ENCODE assay signal across 8 mouse cellular contexts in genomic region chr12:80434601-80434960, GRCm38 (mm10). TPM values are rescaled to one million over a fixed set of nuclear protein-coding genes. Genes with fewer than 3 reads are reported as not detected.
DNase-seq lines count a peak whose midpoint lies in the region; ATAC-seq and TF ChIP-seq lines count a peak whose summit lies in the region.

No protein-coding gene starts in this region.

- no peak for TF ChIP-seq POLR2A in brain, embryonic 14.5 days (IDR thresholded peaks at IDR 0.05; ENCODE audit: borderline replicate concordance, extremely low read depth, insufficient read depth, insufficient read length, poor library complexity, severe bottlenecking)

- H3K9me3 ChIP-seq in forebrain, embryonic 16.5 days (ENCODE audit: control insufficient read depth, low read length), result no peaks in the 10 kb centered on the region
- no peaks in the 10 kb centered on the region for H3K9me3 ChIP-seq in liver, embryonic 15.5 days (replicated peaks)

- H3K4me2 ChIP-seq in forebrain, embryonic 16.5 days (ENCODE audit: low read length), result peak overlapping the region; percentile 76
- H3K4me2 ChIP-seq in liver, embryonic 15.5 days, result peak overlapping the region; percentile 95

- H3K9ac ChIP-seq in forebrain, embryonic 16.5 days (replicated peaks; ENCODE audit: low read depth, low read length), result peak overlapping the region; percentile 85
- H3K9ac ChIP-seq in liver, embryonic 15.5 days, result peak overlapping the region; percentile 76

- H3K27me3 ChIP-seq in forebrain, embryonic 16.5 days (replicated peaks; ENCODE audit: control insufficient read depth, insufficient read depth, low read length), result no peaks in the 10 kb centered on the region
- no peaks in the 10 kb centered on the region; the same call in 1 of the 2 replicates for H3K27me3 ChIP-seq in liver, embryonic 15.5 days

- no peak for TF ChIP-seq CTCF in left cerebral cortex, adult 2 months (IDR thresholded peaks at IDR 0.05)
- no peak for TF ChIP-seq CTCF in brain, embryonic 14.5 days (IDR thresholded peaks at IDR 0.05; ENCODE audit: borderline replicate concordance, extremely low read depth, insufficient read depth, insufficient read length)

- peak overlapping the region; percentile 96 for H3K4me3 ChIP-seq in left cerebral cortex, adult 2 months
- H3K4me3 ChIP-seq in forebrain, embryonic 16.5 days (replicated peaks; ENCODE audit: low read length), result peak overlapping the region; percentile 93
- peak overlapping the region; percentile 79 for H3K4me3 ChIP-seq in liver, embryonic 15.5 days (replicated peaks)

- peak in 1 of 2 experiments; percentile 18 for DNase-seq in left cerebral cortex, adult 2 months (ENCODE audit: extremely low spot score in 1 of 2, low spot score in 2 of 2)
- no peak for DNase-seq in left cerebral cortex, postnatal 10 days (ENCODE audit: extremely low spot score in 1 of 2, low spot score in 2 of 2)
- DNase-seq in brain, embryonic 14.5 days (ENCODE audit: low read depth), result peak; percentile 51
- no peak for DNase-seq in spleen, postnatal 36 days (ENCODE audit: low spot score in 2 of 2)

- ATAC-seq in forebrain, embryonic 16.5 days, result no peak
- ATAC-seq in liver, embryonic 15.5 days (ENCODE audit: insufficient read depth), result no peak
- no peak for ATAC-seq in inflammation-experienced regulatory T-cells, adult 6 months
- no peak for ATAC-seq in frontal cortex, adult (ENCODE audit: low TSS enrichment)

- H3K4me1 ChIP-seq in forebrain, embryonic 16.5 days (replicated peaks; ENCODE audit: control insufficient read depth, insufficient read depth, low read length), result peaks cover 21% of the 10 kb centered on the region
- peaks cover 32% of the 10 kb centered on the region for H3K4me1 ChIP-seq in liver, embryonic 15.5 days (replicated peaks)

- intact Hi-C loops in left cerebral cortex, adult 2 months (cut with DNase I), result no loop called here
- intact Hi-C loops in left cerebral cortex, postnatal 10 days (cut with DNase I), result no loop called here

- H3K36me3 ChIP-seq in forebrain, embryonic 16.5 days (ENCODE audit: control insufficient read depth, insufficient read depth), result no peaks in the 10 kb centered on the region
- H3K36me3 ChIP-seq in liver, embryonic 15.5 days (replicated peaks), result 0 out of 2 replicates have a peak, but pooled peaks cover 8% of the 10 kb centered on the region

- WGBS in forebrain, embryonic 16.5 days, result 9% methylated on average over 8 of the region's 10 CpGs
- 1% methylated on average over 9 of the region's 10 CpGs for WGBS in liver, embryonic 15.5 days (ENCODE audit: insufficient replicate concordance)

- peak overlapping the region; percentile 96 for H3K27ac ChIP-seq in left cerebral cortex, adult 2 months
- peak overlapping the region; percentile 85 for H3K27ac ChIP-seq in forebrain, embryonic 16.5 days (ENCODE audit: low read length)
- peak overlapping the region; percentile 75 for H3K27ac ChIP-seq in liver, embryonic 15.5 days (replicated peaks)

RNA-seq across cellular contexts. Expression of gene Dcaf5, which starts 1.8 kb away (rescaled TPM):
- 10 to 100 TPM; 75.9 to 80.7 TPM for total RNA-seq in left cerebral cortex, adult 2 months (2021)
- total RNA-seq in left cerebral cortex, postnatal 10 days (2021), result 10 to 100 TPM; 71.3 to 72.2 TPM
- polyA plus RNA-seq in brain, embryonic 14.5 days (2012; rRNA removed), result 39.6 and 53.7 TPM in 2 replicates
- 25.0 and 25.4 TPM in 2 replicates for polyA plus RNA-seq in forebrain, embryonic 16.5 days (2015; fragmentation: Nextera tagmentation; extraction: Ambion mirVana)
- polyA plus RNA-seq in liver, embryonic 15.5 days (2015; fragmentation: Nextera tagmentation; extraction: Ambion mirVana), result 2.2 and 3.2 TPM in 2 replicates
- 10 to 100 TPM; 15.3 to 18.7 (median 16.5) TPM for polyA plus RNA-seq in inflammation-experienced regulatory T-cells, adult 6 months (2017; shearing (Covaris generic))

RNA-seq across cellular contexts. Expression of gene Exd2, which starts 28.3 kb away (rescaled TPM):
- total RNA-seq in left cerebral cortex, adult 2 months (2021), result 100 to 1,000 TPM; 138 to 142 TPM
- 10 to 100 TPM; 91.3 to 97.4 TPM for total RNA-seq in left cerebral cortex, postnatal 10 days (2021)
- 54.5 and 59.5 TPM in 2 replicates for polyA plus RNA-seq in brain, embryonic 14.5 days (2012; rRNA removed)
- 59.3 and 71.0 TPM in 2 replicates for polyA plus RNA-seq in forebrain, embryonic 16.5 days (2015; fragmentation: Nextera tagmentation; extraction: Ambion mirVana)
- polyA plus RNA-seq in liver, embryonic 15.5 days (2015; fragmentation: Nextera tagmentation; extraction: Ambion mirVana), result 5.3 and 6.0 TPM in 2 replicates
- polyA plus RNA-seq in inflammation-experienced regulatory T-cells, adult 6 months (2017; shearing (Covaris generic)), result 10 to 100 TPM; 17.8 to 30.0 (median 25.9) TPM
